Mouse (Mus musculus) T-helper 1 cell (primary cell): ENCODE data around the gene Inca1.

Experiments used
- in situ Hi-C: fragments of 300-600 bp; cut with MboI, MseI; formaldehyde crosslinking; loops from one replicate; pipeline ENCODE4 v1.15.1; 2025; ENCODE audit warnings: high pct_unique_total_duplicates

Inca1 gene

DNA sequence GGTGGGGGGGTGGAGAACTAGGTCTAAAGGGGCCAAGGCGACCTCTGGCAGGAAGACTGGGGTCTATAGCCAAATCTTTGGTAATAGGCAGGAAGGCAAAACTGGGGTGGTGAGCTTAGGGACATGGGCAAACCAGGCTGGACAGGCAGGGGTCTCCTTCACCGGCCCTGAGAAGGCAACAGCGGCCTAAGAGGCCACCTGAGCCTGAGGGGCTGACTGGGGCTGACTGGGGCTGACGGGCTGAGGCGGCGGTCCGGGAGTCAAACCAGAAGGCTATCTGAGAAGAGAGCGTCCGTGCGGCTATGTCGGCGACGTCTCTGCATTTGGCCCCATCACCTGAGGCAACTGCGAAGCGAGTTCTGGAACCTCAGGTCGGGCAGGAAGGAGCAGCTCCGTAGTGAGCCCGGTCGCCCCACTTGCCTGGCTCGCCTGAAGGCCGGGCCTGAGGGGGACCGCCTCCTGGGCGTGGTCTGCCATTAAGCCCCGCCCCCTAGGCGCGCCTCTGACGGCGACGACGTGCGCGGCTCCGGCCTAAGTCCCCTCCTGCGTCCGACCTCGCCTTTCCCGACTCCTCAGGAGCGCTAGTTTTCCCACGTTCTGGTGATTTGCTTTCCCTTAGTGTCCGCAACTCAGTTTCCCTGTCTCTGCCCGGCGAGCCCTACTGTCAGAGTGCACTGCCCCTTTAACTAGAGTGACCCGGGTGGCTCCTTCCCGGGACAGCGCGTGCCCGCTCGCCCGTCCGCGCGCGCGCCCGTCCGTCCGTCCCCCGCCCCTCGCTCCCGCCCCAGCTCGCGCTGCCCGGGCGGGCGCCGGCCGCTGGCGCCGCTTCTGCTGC lies at the start of gene Inca1, which contains the start of gene Kif1c:
TSS of gene Inca1 (minus strand) at position 434 of the 835 bp plus-strand sequence.
TSS of gene Kif1c (plus strand) at position 827 of the 835 bp plus-strand sequence.
- in situ Hi-C loops = no loop called here

DNA sequence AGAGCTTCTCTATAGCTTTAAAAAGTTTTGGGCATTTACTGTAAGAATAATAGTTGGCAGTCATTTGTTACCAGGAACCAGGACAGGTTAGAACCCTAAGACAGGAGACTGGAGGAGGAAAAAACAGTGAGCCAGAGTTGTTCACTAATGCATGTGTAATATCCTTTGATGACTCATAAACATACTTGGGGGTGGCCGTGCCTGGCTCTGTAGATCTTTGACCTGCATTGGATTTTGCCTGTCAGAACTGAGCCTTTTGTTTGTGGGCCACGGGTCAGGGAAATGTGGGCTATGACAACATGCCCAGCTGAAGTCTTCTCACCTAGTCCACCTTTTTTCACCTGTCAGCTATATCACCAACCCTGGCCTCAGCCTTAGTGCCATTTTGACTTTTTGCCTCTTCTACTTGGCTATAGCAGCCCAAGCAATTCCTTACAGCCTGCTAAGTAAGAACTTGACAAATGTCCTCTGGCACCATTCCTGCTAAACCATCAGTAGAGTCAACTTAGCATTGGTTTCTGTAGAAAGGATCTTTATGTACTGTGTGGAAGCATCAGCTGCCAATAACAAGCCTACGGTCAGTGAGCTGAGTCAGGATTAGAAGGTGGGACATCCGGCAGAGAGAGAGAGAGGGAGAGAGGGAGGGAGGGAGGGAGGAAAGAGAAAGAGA lies 48.1 kb upstream of the Inca1 start:
- in situ Hi-C loops = no loop called here

DNA sequence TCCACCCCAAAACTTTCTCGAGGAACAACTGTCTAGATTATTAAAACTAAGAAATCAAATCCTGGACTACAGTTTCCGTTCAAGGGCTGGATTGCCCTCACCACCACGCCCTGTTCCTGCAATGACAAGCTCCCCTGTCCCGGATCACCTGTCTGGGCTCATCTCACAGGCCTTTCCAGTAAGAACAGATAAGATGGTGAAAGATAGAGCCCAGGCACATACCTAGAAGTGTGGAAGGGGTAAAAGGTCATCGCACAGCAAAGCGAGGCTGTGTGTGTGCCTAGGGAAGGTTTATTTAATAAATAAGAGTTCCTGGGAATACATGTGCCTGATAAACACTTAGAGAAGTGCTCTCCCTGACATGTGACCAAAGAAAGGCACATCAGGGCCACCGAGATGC lies 45.7 kb upstream of the Inca1 start:
- in situ Hi-C loops = no loop called here

DNA sequence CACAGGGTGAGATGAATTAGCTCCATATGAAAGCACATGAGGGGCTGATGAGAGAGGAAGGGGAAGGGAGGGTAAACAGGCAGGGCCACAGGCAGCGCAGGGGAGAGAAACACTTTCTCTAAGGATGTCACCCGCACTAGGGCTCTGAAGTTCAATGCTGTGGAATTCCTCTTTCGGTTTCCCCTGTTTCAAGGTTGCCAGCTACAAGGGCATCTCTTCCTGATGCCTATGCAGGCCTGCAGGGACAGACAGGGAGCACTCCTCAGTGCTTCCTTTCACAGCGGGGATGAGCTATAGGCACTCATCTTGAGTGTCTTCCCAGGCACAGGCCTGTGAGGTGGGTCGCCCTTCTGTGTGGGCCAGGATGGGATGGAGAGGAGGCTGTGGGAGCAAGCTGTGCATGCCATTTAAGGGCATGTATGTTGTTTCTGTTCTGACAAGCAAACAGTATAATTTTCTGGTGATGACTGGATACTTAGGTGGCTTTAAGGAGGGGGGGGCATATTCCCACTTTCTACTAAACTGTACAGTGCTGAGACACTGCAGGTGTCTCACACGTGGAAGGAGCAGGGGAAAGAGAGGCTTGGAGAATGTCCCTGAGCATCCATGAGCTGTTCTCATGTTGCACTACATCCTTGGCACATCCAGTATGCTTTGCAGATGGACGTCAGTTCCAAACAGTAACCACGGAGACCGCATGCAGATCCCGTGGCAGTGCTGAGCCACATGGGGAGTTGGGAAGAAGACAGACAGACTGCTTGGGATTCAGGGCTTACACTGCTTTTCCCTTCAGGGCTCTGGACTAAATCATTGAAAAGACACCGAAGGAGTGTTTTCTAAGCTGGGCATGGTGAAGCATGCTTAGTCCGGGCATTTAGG lies 42.9 kb upstream of the Inca1 start:
- in situ Hi-C loops = no loop called here

DNA sequence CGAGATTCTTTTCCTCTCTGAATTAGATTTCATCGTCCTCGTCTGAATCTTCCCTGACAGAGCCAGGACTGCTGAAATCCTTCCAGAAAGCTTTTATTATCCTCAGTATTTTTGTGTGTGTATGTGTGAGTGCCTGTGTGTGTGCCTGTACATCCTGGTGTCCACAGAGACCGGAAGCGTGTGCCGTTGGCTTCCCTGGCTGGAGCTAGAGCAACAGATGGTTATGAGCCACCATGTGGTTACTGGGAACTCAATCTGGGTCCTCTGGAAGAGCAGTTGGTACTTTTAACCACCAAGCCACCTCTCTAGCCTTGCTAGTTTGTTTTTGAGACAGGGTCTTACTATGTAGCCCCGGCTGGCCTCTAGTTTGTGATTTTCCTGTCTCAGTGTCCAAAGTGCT lies 42.2 kb upstream of the Inca1 start:
- in situ Hi-C loops = no loop called here

DNA sequence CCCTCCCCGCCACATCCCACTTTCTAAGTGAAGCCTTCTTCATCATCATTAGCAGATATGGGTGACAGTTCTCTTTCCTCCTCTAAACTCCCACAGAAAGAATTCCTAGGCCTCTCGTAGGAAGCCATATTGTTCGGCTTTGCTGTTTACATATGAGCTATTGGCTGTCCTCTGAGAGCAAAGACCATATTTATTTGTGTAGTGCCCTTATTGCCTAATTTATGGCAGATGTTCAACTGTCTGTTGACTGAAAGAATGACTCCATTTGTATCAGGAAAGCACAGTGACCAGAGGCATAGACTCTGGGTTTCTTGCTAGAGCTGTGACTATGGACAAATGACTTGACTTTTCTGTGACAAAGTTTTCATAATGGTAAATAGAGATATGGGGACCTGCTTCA lies 41.6 kb upstream of the Inca1 start:
- in situ Hi-C loops = no loop called here

DNA sequence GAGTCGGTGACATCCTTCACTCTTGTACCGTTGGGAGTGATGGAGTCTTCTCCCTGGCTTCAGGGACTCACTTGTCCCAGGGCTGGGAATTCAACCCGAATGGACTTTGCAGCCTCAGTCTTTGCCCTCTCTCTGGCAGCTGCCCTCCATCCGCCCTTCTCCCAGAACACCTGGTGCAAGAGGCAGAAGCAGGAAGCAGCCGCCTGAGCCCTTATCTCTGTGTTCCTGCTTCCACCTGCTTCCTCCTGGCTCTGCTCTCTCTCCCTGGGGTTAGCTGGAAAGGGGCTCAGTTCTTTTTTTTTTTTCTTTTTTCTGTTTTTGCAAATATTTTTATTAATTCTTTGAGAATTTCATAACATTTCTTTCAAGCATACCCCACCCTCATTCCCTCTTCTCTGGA lies 37.8 kb upstream of the Inca1 start:
- in situ Hi-C loops = no loop called here

DNA sequence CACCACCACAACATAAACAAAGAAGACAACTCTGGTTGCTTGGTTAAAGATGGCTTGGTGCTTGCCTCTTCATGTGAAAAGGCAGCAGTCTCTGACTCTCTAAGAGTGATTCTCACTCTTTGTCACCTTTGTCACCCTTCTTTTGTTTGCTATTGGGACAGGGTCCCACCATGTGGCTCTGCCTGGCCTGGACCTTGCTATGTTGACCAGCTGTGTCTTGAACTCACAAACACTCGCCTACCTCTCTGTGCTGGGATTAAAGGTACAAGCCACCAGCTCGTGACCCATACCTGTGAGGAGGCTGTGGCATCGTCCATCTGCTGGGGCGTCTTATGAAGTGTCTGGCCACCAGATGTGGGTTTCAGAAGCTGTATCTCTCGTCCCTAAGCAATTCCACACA lies 33.3 kb upstream of the Inca1 start:
- in situ Hi-C loops = no loop called here

DNA sequence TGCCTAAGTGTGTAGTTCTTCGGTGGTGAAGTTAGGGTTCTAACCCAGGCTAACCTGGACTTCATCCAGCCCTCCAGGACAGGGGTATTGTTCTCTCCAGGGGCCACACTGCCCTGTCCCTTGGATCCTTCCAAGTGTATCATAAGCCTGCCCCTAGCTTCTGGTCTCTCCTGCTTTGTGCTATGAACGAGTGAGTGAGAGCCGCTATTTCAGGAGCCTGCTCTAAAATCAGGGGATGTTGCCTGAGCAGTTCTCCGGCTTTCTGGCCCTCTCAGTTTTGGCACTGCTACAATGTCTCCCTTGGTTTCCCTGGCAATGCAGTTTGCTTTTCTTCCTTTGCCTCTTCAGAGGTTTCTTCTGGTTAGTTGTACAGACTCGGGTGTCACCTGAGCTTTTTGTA lies 31.2 kb upstream of the Inca1 start:
- in situ Hi-C loops = no loop called here

DNA sequence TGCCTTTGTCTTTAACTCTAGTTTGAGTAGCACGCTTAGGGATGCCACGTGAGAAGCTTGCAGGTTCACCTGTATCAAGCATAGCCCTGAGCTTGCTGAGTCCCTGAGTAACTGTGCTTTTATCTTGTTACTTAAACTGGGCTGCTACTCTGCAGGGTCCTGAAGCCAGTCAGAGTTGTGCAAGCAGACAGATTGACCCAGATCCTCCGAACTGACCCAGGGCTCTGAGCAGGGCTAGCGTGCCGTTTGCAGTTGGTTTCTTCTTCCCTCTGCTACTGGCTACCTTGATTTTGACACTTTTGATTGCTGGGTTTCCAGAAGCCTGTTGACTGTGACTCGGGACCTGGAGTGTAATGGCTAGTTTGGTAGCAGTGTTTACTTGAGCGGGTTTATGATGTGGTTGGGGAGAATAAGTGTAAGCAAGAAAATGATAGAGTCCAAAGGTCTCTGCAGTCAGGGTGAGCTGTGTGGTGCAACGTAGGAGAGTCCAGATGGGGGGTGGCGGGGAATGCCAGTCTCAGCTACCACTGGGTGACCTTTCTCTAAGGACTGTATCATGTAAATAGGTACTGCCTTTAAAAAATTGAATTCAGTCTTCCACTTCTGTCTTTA lies 30.6 kb upstream of the Inca1 start:
- in situ Hi-C loops = no loop called here

DNA sequence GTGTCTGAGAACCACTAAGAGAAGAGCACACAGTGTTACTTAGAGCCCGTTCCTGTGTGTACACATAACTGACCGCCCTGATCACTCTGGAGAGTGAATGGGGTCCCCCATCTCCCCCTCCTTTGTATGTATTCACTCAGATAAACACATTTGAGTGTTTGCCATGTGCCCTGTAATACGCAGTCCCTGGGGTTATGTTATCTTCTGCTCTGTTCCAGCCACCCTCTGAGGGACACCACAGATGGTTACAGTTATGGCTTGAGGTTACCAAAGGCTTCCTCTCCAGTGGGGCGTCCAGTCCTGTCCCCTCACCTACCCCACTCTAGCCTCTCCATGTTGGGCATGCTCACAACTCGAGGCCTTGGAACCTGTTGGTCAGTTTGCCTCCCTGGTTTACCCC lies 27.4 kb upstream of the Inca1 start:
- in situ Hi-C loops = no loop called here

DNA sequence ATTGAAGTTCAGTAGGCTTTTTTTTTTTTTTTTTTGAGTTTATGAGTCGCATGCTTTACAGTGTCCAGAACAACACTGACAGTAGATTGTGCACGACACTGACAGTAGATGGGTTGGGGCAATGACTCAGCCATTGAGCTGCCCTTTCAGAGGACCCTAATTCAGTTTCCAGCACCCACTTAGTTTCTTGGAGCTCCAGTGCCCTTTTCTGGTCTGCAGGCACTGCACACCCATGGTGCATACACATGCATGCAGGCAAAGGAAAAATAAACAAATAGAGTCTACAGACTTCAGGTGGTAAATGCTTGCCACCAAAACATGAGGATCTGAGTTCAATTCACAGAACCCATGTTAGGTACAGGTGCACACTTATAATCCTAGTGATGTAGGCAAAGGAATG lies 26.6 kb upstream of the Inca1 start:
- in situ Hi-C loops = no loop called here

DNA sequence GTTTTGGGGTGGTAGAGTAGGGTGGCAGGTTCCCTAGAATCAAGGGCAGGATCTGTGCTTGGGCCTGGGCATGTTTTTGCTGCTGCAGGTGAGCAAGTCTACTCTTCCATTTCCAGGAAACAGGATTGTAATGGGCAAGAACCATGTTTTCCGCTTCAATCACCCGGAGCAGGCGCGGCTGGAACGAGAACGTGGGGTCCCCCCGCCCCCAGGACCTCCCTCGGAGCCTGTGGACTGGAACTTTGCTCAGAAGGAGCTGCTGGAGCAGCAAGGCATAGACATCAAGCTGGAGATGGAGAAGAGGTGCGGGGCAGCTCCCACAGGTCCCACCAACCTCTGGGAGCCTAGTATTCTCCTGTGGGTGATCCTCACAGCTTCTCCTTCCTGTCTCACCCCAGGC lies 24.8 kb upstream of the Inca1 start:
- in situ Hi-C loops = no loop called here

DNA sequence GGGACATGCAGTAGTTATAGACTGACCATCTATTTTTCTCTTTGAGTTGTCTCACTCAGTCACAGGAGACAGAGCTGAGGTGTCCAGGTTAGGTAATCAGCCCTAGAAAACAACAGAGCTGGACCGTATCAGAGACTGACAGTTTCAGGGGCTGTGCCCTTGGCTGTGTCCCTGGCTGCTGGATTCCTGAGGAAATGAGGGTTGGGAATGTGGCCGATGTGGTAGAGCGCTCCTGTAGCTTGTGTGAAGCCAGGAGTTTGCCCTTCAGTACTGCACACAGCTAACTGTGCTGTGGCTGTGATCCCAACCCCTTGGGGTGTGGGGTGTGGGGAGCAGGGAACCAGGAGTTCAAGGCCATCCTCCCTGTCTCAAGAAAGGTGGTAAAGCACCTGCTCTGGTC lies 21.1 kb upstream of the Inca1 start:
- in situ Hi-C loops = no loop called here

DNA sequence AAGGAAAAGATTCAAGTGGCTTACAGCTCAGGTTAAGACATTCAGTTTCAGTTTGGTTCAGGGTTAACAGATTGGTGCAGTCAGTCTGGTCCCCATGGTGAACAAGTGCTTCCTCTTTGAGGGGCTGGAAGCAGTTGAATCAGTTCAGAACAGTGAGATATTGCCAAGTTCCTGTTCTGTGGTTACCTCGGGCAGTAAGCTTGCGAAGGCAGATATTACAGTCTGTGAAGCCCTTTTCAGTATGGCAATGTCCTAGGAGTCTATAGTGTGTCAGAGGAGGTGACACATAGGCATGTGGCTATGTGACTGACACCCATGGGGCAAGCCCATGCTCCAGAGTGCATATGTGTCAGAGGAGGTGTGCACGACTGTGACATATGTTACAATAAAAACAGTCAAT lies 20.6 kb upstream of the Inca1 start:
- in situ Hi-C loops = no loop called here

DNA sequence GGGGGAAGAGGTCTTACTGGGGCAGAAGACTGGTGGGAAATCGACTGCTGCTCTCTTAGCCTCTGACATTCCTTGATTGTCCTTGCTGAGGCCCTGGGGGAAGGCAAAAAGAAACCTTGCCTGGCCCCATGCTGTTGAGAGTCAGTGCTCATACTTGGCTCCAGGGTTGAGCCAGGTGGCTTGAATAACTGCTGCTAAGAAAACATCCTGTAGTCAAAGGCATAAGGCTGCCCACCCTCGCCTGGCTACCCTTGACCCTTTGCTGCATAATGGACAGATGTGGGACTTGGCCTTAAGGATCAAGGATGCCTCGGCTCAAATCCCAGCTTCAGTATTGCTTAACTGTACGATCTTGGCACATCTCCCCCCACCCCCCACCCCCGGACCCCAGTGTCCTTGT lies 18.5 kb upstream of the Inca1 start:
- in situ Hi-C loops = no loop called here

DNA sequence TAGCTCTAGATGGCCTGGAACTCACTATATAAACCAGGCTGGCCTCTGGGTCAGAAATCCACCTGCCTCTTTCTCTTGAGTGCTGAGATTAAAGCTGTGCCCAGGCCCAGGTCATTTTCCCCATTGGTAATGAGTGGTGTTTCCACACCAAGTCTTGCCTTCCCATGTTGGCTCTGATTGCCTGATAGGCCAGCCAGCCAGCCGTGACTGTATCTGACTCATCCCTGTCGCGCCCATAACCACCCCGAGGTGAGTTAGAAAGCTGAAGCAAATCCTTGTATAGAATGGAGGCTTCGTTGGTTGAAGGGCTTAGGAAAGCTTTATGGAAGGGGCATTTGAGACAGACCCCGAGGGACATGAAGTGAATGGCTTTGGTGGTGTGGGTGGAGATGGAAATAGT lies 15.9 kb upstream of the Inca1 start:
- in situ Hi-C loops = no loop called here

DNA sequence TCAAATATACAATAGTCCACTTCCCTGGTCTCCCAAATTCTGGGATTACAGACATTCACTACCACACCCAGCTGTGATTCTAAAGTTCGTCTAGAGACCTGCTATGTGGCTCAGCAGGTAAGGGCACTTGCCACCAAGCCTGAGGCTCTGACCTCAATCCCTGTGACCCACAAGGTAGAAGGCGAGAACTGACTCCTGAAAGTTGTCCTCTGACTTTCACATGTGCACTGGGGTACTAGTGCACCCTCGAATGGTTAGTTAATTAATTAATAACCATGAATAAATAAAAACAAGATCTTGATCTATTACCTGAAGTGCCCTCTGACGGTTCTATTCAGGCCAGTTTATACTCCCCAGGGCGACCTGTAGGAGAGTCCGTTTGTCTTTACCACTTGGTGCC lies 13.3 kb upstream of the Inca1 start:
- in situ Hi-C loops = no loop called here

DNA sequence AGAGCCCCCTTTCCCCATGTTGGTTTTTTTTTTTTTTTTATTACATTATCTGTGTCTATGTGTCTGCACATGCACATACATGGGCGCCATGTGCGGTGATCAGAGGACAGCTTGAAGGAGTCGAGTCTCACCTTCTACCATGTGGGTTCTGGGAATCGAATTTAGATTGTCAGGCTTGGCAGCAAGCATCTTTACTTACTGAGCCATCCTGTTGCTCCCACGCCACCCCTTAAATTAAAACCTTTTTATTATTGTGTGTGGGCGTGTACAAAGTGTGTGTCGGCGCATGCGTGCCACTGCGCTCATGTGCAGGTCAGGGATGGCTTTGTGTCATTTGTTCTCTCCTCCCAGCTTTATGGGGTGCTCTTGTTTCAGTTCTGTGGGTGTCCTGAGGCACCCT lies 11.1 kb upstream of the Inca1 start:
- in situ Hi-C loops = no loop called here

DNA sequence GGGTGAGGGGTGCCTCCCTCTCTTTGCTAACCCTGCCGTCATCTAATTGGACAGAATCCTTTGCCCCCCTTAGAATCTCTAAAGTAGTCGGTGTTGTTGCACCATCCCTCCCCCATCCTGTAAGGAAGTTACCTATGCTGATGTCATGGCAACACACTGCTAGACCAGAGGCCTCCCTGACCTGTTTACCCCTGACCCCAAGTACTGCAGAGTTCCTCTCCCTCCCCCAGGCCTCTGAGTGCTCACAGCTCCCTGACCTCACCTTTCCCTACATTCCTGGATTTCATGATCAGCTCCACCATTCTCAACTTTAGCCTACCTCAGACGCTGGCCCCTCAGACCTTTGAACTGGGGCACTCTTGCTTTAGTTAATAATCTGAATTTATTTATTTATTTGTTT lies 6.2 kb upstream of the Inca1 start:
- in situ Hi-C loops = no loop called here

DNA sequence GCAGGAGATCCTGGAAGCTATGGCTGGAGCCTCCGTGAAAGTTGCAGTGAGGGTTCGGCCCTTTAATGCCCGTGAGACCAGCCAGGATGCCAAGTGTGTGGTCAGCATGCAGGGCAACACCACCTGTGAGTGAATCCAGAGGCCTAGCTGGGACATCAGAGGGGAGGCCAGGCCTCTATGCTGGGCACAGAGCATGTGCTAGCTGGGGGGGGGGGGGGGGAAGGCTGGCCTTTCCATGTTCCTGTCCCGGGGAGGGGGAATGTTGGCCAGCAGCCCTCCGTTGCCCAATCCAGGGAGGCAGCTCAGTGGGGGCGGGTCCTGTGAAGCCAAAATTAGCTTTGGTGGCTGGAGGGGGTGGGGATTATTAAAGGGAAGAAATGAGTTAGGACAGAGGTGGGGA lies 2.8 kb upstream of the Inca1 start:
- in situ Hi-C loops = no loop called here
